Mouse (Mus musculus) heart, adult 11 months (tissue): ENCODE data around the gene Tbx2.

Source experiments
- DNase-seq: peaks from one replicate; pipeline ENCODE4 v3.0.0; 2022

Gene Tbx2

GRCm38 (mm10) chr11:85827342-85827741 lies 5.0 kb upstream of the Tbx2 start:
- no peak for DNase-seq

- DNase-seq, result no peak
Observed at GRCm38 (mm10) chr11:85828691-85829519, 3.4 kb upstream of the Tbx2 start.

DNA sequence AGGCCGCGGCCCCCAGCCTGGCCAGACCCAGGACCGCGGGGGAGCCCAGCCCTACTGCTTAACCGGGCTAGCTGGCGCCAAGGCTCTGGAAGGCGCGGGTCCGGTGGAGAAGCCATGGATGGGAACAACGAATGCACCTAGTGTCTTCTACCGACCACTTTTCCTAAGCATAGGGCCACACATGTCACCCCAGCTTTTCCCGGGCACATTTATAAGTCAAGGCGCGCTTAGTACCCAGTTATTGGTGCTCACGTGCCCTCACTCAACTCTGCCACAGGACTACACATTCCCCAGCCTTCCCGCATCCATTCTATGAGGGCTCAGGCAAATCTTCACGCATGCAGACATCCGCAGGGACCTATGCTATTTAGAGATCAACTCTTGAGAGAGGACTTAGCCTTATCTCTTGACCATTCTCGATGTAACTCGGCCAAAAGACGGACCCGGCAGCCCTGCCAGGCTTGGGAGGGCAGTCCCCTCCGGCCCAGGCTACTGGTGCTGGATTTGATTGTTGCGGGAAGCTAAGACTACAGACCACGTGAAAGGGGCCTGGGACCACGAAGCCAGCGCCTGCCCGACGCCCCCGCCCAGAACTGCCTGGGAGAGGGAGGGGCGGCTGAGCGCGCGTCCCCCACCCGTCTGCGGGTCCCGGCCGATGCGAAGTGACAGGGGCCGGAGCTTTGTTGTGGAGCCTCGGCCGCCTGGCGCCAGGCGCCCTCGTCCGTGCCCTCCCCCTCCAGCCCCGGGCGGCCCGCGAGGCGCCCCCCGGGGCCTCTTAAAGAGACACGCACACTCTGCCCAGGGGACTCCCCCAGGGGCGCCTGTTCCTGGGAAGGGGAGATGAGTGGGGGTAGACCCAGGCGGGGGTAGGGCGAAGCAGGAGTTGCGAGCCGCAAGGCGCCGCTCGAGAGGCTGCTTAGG lies 2.6 kb upstream of the Tbx2 start:
- peak; percentile 94 for DNase-seq

DNA sequence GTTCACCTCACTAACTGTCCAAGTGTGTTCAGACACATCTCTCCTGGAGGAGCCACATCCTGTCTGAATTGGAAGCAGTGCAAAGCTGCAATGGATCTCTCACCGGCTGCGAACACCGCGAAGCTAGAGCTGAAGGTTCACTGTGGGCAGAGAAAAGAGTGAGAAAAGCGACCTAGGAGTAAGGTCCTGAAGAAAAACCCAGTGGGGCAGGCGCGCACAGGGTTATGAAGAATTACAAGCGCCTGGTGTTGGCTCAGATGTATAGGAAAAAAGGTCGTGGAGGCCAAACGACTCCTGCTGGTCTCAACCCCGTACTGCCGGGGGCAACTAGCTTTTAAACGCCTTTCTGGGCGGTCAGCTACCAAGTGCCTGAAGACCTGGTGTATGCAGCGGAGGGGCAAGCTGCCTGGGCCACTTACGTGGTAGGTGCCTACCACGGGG lies 1.4 kb upstream of the Tbx2 start:
- DNase-seq, result peak; percentile 92

GRCm38 (mm10) chr11:85831656-85832230 lies 608 bp upstream of the Tbx2 start:
- no peak for DNase-seq

- no peak for DNase-seq
Observed at GRCm38 (mm10) chr11:85833081-85833521, 750 bp downstream of the Tbx2 start.

DNA sequence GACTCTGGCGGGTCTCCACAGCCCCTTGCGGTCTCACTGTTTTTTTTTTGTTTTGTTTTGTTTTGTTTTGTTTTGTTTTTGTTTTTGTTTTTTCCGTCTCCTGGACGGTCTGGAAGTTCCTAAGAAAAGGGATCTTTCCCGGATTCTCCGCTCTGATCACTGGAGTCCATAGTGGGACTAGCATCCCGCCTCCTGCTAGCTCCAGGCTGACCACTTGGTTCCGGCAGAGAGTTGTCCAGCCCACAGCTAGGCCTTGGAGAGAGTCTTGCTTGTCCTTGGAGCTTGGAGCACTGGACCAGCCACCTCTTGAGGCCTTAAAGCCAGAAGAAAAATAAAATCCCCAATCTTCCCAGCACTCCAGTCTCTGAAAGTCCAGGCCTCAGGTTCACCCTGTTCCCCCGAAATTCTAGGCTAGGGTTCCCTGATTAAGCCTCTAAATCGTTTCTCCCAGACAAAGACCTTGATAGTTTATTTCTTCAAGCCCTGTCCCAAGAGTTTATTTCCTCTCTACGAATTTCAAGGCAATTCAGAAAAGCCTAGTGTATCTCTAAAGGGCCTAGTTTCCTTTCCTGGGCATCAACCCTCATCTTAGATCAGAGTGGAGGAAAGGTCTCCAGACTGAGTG lies 1.5 kb downstream of the Tbx2 start:
- DNase-seq, result peak; percentile 86

GRCm38 (mm10) chr11:85834386-85834931 lies 2.1 kb downstream of the Tbx2 start:
- peak; percentile 91 for DNase-seq

DNA sequence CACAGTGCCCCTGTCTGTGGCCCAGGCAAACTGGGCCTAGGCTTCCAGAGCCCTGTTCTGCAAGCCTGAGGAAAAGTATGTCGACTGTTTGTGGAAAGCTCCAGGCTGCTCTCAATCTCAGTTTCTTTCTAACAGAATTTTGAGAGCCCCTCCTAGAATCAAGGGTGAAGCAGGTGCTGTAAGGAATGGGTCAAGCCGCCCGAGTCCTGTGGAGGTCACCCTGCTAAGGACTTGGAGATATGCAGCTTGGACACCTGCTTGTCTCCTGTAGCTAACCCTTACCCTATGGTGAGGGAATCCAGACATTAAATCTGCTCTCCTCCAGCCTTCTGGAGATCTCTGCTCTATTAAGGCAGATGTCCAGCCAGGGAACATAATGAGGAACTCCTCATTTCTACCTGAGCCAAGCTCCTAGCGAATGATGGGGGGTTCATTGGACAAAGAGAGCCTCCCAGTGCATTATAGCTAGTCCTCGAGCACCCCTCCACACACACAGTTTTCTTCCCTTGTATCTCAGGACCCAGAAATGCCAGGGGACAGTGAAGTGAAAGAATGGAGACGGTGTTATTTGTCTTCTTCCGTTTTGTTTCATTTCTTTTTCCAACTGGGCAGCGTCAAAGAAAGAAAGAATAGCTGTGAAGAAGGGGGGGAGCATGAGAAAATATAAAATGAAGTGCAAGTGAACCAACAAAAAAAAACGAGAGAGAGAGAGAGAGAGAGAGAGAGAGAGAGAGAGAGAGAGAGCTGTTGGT lies 2.8 kb downstream of the Tbx2 start:
- peak; percentile 84 for DNase-seq

GRCm38 (mm10) chr11:85835753-85836522 lies 3.6 kb downstream of the Tbx2 start:
- DNase-seq, result peak; percentile 86

DNA sequence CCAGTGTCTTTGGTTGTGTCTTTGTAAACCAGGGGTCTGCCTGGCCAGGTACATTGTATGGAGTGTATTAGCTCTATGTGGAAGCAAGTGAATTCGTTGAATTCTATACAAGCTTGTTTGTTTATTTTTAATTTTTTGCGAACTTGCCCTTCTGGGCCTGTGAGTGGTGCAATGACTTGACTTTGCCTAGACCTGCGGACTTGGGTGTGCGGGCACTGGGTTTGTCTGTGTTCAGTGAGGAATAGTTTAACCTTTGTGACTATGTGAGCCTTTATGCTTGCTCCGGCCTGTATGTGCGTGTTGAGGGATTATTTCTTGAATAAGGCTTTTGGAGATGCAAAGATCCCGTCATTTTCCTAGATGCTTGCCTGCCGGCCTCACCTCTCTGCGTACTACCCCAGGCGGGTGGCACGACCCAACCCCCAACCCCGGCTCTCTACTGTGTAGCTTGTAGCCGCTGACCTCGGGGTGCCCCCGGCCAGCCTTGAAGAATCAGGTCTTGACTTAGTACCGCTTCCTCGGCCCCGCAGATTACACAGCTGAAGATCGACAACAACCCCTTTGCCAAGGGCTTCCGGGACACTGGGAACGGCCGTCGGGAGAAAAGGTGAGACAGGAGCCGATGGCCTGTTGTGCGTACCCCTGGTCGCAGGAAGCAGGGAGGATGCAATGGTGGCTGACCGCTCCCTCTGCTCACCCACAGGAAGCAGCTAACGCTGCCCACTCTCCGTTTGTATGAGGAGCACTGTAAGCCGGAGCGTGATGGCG lies 4.4 kb downstream of the Tbx2 start:
- DNase-seq, result peak; percentile 89

DNA sequence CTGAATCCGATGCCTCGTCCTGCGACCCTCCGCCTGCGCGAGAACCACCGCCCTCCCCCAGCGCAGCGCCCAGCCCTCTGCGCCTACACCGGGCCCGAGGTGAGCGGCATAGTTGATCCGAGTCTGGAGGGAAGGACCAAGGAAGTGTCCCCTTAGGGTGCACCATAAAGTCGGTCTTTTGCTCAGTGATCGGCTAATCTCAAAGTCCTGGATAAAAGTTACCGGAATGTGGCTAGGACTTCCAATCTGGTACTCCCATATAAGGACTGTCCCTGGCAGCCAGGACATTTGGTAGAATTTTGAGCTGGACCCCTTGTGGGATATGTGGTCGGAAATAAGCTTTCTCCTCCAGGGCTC lies 4.9 kb downstream of the Tbx2 start:
- no peak for DNase-seq

DNA sequence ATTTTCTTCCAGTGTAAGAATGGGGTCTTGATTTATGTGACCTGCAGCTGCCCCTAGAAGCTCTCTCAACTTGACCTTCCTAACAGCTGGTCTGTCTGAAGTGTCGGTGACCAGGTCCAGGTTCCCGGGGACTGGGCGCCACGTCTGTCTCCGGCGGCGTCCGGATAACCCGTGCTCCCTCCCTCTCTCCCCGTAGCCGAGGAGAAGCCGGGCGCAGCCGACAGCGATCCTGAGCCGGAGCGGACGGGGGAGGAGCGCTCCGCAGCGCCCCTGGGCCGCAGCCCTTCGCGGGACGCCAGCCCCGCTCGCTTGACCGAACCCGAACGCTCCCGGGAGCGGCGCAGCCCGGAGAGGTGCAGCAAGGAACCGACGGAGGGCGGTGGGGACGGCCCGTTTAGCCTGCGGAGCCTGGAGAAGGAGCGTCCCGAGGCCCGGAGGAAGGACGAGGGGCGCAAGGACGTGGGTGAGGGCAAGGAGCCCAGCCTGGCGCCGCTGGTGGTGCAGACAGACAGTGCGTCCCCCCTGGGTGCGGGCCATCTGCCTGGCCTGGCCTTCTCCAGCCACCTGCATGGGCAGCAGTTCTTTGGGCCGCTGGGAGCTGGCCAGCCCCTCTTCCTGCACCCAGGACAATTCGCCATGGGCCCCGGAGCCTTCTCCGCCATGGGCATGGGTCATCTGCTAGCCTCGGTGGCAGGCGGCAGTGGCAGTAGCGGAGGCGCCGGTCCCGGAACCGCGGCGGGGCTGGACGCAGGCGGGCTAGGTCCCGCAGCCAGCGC lies 5.5 kb downstream of the Tbx2 start:
- peak; percentile 90 for DNase-seq

DNA sequence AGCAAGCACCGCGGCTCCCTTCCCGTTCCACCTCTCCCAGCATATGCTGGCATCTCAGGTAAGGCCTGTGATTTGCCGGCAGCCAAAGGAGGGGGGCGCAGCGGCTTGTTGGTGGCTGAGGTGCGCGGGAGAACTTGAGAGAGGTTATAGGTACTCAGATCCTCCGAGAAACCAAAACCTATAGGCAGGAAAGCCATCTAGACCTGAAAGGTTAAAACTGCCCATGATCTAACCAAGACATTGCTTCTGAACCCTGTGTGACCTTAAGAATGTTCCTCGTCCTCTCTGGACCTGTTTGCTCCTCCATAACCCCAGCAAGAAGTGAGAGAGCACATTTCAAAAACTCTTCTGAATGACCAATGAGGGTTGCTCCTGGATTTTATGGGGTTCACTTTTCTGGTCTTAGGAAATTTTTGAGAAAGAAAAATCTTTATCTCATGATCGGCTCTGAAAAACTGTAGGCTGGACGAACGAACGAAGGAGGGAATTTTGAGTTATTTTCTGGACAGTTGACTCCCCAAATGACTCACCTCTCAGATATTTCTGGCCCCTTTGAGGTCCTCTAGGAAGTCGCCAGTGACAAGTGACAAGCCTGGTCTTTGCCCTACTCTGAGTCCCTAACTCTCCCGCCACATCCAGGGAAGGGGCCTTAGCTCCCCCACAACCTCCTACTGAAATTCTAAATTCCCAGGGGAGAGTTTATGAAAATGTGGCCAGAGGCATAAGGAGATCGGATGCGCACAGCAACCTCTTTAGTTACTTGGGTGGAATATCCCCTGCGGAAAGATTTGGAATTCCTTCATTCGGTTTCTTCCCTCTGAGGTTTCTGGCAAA lies 6.3 kb downstream of the Tbx2 start:
- peak; percentile 75 for DNase-seq

DNA sequence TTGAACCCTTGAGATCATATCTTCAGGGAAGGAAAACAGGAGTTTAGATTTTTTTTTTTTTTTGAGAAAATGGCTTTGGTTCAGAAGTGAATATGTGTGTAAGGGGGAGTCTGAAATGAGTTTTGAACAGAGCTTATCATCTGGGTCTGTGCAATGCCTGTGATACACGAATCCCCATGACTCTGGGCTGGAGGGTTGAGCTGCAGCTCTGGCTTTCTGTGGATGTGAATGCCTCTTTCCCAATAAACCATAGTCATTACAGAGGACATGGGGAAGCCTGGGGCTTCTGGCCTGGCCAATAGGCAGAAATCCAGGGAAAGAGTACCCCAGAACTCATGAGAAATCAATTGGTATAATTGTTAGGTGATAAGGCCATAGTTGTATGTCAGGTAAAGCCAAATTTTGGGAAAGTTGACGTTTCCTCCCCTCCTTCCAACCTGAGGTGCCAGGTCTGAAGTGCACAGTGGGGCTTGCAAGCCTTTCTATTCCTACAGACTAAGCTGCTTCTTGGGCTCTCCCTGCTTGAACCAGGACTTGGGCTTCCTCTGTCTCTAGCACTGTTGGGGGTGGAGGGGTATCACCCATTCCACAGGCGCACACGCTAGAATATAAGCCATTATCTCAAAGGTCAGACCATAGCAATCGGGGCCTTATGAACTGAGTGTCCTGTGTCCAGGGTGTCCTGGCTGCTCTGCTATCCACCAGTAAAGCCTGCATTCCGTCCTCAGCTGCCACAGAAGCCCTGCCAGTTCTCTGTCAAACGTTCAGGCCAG lies 7.1 kb downstream of the Tbx2 start:
- DNase-seq, result peak; percentile 91

- DNase-seq, result no peak
Observed at GRCm38 (mm10) chr11:85840031-85840802, 7.9 kb downstream of the Tbx2 start.

- DNase-seq, result peak; percentile 92
Observed at GRCm38 (mm10) chr11:85840803-85841145, 8.4 kb downstream of the Tbx2 start.
